Mouse (Mus musculus): ENCODE results near the gene Cby3. TPM values are rescaled to one million over a fixed set of nuclear protein-coding genes. Genes with fewer than 3 reads are reported as not detected.

The Cby3 gene
- polyA plus RNA-seq (2017; shearing (Covaris generic)): not detected

DNA sequence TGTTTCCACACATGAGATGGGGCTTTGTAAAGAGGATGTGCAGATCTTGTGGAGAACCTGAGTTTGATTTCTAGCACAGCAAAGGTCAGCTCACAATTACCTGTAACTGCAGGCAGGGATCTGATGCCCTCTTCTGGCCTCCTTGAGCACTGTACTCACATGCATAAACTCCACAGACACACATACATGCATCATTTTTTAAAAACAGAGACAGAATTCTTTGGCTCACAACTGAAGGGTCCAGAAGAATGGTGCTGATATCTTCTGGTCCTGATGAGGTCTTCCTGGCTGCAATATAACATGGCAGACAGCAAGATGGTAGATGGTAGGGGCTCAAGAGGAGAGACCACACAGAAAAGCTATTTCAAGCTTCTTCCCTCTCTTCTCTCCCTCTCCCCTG, at the start of gene Cby3:
Cby3 (plus strand) TSS at position 301 of the 400 bp plus-strand sequence.

DNA sequence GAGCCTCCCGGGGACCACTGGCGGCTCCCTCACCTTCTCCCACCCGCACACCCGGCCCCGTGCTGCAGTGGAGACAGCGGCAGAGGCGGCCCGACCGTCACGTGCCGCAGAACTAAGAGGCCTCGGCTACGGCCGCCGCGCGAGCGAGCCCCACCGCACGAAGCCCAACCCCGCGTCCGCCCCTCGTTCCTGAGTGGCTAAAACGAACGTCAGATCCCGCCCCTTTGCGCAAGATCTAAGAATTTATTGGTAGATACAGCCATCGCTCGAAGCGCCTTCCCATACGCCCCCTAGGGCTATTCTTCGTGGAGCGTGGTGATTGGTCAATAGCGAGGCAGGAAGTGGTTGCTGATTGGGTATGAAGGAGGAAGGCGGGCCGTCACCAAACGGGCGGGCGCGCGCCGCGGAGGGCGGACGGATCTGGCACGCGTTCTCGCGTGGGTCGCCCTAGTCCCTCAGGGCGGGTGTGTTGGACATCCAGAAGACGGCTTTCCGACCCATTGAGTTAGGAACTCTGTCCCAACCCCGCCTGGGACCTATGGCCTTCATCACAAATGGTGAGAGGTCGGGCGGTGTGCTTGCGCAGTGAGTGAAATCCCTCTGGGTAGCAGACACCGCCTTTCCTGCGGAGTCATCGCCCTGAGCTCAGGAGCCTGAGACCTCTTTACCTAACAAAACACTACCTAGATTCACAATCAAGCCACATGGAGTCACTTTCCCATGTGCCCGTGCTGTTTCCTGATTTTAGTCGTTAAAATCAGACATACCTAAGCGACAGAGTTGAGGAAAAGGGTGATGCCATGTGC, 28.6 kb upstream of the Cby3 start, which contains the start of gene Canx:
Canx (minus strand) TSS at position 178 of the 806 bp plus-strand sequence.

DNA sequence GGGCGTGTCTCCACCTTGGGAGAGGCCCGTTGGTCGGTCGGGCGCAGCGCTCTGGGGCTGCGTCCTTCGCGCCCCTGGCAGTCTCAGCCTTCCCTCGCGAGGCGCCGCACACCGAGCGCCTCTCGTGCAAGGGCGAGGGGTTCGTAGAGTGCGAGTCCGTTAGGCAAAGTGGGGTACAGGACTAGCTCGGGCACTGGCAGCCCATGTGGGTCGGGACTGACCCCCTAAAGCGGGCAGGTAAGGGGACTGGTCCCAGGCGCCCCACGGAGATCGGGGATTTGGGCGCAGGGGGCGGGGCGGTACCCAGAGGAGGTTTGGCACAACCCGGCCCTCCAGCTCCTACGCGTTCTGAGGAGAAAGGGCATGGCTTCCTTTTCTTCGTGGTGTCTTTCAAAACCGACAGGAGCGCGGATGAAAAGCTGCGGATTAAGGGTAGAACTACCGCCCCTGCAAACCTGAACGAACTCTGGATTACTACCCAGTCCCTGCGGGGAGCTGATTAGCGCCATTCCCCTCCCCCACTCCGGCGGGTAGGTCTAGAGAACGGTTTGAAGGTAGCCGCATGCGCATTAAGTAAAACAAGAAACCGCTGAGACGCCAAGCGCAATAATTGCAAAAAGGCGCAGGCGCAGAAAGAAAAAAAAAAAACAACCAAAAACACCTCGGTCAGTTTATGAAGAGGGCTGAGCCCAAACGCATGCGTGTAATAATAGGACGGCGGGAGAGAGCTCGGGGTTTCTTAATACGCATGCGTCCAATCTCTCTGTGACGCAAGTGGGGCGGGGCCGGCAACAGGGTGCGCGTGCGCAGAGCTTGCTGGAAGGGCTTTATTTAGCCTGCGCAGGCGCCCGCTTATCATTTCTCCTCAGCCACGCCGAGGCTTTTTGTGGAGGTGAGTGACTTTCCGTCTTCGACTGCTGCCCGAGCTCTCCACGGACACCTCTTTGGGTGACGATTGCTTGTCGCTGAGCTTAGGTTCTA, 22.9 kb downstream of the Cby3 start, which contains the start of gene Hnrnph1:
Hnrnph1 (plus strand) TSS at position 80 of the 981 bp plus-strand sequence.

Other genes starting within 250 kb of the Cby3 start
- gene Tbc1d9b, start 223.1 kb upstream of the Cby3 start, polyA plus RNA-seq (2017; shearing (Covaris generic)): 10 to 100 TPM; 45.0 to 64.2 TPM
- 1 to 10 TPM; 3.5 to 9.0 TPM for gene Mrnip, start 180.0 kb upstream of the Cby3 start, polyA plus RNA-seq (2017; shearing (Covaris generic))
- 100 to 1,000 TPM; 248 to 377 TPM for gene Sqstm1, start 143.6 kb upstream of the Cby3 start, polyA plus RNA-seq (2017; shearing (Covaris generic))
- 10 to 100 TPM; 21.2 to 25.3 TPM for gene Mgat4b, start 143.6 kb upstream of the Cby3 start, polyA plus RNA-seq (2017; shearing (Covaris generic))
- 1 to 10 TPM in 1 of 2 experiments, under 1 TPM in 1; 0.88 to 1.8 TPM for gene Ltc4s, start 115.8 kb upstream of the Cby3 start, polyA plus RNA-seq (2017; shearing (Covaris generic))
- 1 to 10 TPM; 3.9 to 5.0 TPM for gene Maml1, start 62.2 kb upstream of the Cby3 start, polyA plus RNA-seq (2017; shearing (Covaris generic))
- gene Canx, start 28.8 kb upstream of the Cby3 start, polyA plus RNA-seq (2017; shearing (Covaris generic)): 100 to 1,000 TPM; 178 to 220 TPM
- 100 to 1,000 TPM; 174 to 202 TPM for gene Hnrnph1, start 22.5 kb downstream of the Cby3 start, polyA plus RNA-seq (2017; shearing (Covaris generic))
- 10 to 100 TPM; 31.7 to 38.3 TPM for gene Rufy1, start 76.7 kb downstream of the Cby3 start, polyA plus RNA-seq (2017; shearing (Covaris generic))
- under 1 TPM in 1 of 2 experiments, not detected in 1; 0.28 TPM for gene Adamts2, start 247.6 kb downstream of the Cby3 start, polyA plus RNA-seq (2017; shearing (Covaris generic))